Mouse (Mus musculus) thymus, adult 2 months (tissue): ENCODE results near the gene Osbpl9. TPM values are rescaled to one million over a fixed set of nuclear protein-coding genes. Genes with fewer than 3 reads are reported as not detected.

ENCODE experiments used
- DNase-seq: peaks from one replicate; pipeline ENCODE4 v3.0.0; 2021
- H3K27ac ChIP-seq: fragments of 200-500 bp; 2 replicates; pipeline ENCODE4 v1.5.1; 2012; ENCODE audit warnings: low read length, control low read depth; ENCODE audit not compliant: control insufficient read depth, insufficient read depth
- H3K27me3 ChIP-seq: fragments of 200-500 bp; 2 replicates; pipeline ENCODE4 v1.6.1; 2012; ENCODE audit warnings: mild to moderate bottlenecking, low read length, moderate library complexity, mixed read lengths; ENCODE audit not compliant: control insufficient read depth, insufficient read depth
- H3K36me3 ChIP-seq: fragments of 200-500 bp; 2 replicates; pipeline ENCODE4 v1.6.1; 2012; ENCODE audit warnings: mild to moderate bottlenecking, low read length, moderate library complexity; ENCODE audit not compliant: control insufficient read depth, insufficient read depth
- H3K4me1 ChIP-seq: fragments of 200-500 bp; replicated peaks from 2 replicates; pipeline ENCODE4 v1.6.1; 2012; ENCODE audit warnings: low read length; ENCODE audit not compliant: control insufficient read depth, insufficient read depth
- H3K4me3 ChIP-seq: fragments of 200-500 bp; 2 replicates; pipeline ENCODE4 v1.5.1; 2012; ENCODE audit warnings: mild to moderate bottlenecking, low read length, control low read depth, moderate library complexity; ENCODE audit not compliant: control insufficient read depth, insufficient read depth
- CTCF ChIP-seq: fragments of 200-500 bp; IDR thresholded peaks from 2 replicates; pipeline ENCODE4 v1.5.1; 2012; ENCODE audit warnings: mild to moderate bottlenecking, control low read depth, low read length, moderate library complexity, borderline replicate concordance; ENCODE audit not compliant: control insufficient read depth, poor library complexity, insufficient read depth; ENCODE audit errors: extremely low read depth
- POLR2A ChIP-seq: fragments of 200-500 bp; IDR thresholded peaks from 2 replicates; pipeline ENCODE4 v1.6.1; 2012; ENCODE audit warnings: mild to moderate bottlenecking, low read length, control low read depth, moderate library complexity; ENCODE audit not compliant: control insufficient read depth, poor library complexity, insufficient read depth; ENCODE audit errors: extremely low read depth
- WGBS: fragments of 180-500 bp; shearing (Covaris S2); methylation state at CpG from one replicate; pipeline ENCODE4 v1.1.7; 2018; 5-methylcytosine and 5-hydroxymethylcytosine counted together
- polyA plus RNA-seq: library from polyadenylated mRNA; depleted of rRNA; stranded (reverse); fragments of >200 nt; gene quantifications from 2 replicates; pipeline ENCODE4 v1.2.3, GENCODE M21; 2012; rRNA removed

The Osbpl9 gene
- 87.0 and 93.2 TPM in 2 replicates for polyA plus RNA-seq

DNA sequence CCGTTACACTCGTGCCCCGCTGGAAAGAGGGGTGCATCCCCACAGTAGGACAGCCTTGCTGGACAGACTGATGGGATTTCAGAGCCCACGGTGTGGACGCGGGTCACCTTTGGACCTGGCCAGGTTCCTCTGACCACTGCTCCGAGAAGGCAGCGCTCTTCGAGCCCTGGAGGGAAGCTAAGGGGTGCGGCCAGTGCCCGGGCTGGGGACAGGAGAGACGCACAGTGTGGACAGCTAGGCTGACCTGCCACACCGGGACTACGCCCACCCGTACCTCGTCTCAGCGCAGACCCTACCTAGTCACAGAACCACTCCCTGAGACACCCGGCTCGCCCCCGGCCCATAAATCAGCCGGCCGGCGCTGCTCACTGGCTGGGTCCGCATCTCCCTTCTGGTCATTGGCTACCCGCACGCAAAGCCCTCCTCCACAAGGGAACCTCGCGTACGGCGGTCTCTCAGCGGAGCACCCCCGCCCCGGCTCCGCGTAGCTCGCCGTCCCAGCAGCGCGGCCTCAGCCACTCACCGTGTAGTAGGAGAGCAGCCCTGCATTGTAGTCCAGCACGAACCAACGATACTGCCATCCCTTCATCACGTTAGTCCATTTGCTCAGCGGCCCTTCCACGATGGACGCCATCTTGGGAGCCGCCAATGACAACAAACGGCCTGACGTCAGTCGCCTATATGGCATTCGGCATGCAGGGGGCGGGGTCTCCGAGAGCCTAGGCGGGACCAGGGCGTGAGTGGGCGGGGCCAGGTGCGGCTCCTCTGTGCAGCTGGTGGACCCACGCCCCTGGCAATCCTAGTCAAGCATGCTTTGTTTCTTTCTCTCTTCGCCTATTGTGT lies at the start of gene Osbpl9:
Gene Osbpl9 (minus strand): TSS at position 691 of the 843 bp plus-strand sequence.
- under 1% methylated on average over 59 of the region's 59 CpGs for WGBS
- H3K4me1 ChIP-seq, result peaks cover 5% of the 10 kb centered on the region
- H3K27ac ChIP-seq, result no peak within 1 kb of the TSS
- no peaks in the 10 kb centered on the region for H3K27me3 ChIP-seq
- DNase-seq, result peak; percentile 100
- no peaks in the 10 kb centered on the region for H3K36me3 ChIP-seq
- H3K4me3 ChIP-seq, result peak within 1 kb of the TSS; percentile 94
- TF ChIP-seq POLR2A, result peak; percentile 55; the same call in 1 of the 2 replicates
- TF ChIP-seq CTCF, result no peak; the same call in 1 of the 2 replicates

DNA sequence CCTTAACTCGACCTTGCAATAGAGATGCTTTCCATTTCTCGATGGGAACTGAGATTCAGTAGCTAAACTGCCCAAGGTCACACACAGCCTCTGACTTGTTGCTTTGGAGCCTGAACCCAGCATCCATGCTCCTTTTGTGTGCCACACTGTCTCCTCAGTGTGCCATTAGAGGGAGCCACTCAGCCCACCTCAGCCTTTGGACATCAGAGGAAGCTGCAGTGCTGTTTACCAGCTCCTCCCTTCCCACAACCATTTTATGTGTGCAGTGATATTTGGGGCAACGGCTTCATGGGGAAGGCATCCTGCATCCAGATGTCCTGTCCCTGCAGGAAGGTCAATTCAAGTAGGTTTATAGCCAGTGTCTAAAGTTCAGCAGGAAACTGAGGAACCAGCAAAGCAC lies 49.5 kb upstream of the Osbpl9 start:
- no peak overlapping the region for H3K27ac ChIP-seq
- H3K4me1 ChIP-seq, result peaks cover 11% of the 10 kb centered on the region
- TF ChIP-seq CTCF (peak; percentile 52; the same call in 1 of the 2 replicates), POLR2A (no peak)
- H3K4me3 ChIP-seq, result no peak overlapping the region
- 44% methylated on average over 3 of the region's 3 CpGs for WGBS
- no peaks in the 10 kb centered on the region for H3K36me3 ChIP-seq
- no peaks in the 10 kb centered on the region for H3K27me3 ChIP-seq
- peak; percentile 51 for DNase-seq

DNA sequence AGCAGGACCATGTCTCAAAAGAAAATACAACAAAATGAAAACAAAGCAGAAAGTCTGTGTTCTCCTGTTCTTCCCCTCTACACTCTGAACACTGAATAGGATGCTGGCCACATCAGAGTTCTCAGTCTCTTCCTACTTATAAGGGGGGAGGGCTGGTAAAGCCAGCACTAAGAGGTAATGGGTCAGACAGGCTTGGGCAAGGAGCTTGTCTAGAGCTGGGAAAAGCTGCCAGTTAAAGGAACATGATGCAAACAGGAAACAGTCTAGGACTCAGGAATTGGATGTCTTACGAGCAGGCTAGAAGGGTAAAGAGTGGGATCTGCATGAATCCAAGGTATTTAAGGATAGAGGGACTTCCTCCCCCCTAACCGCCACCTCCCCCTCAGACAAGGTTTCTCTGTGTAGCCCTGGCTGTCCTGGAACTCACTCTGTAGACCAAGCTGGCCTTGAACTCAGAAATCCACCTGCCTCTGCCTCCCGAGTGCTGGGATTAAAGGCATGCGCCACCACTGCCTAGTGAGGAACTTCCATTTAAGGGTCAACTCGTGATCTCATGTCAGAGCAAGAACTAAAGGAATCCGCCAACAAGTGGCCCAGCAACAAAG lies 43.0 kb upstream of the Osbpl9 start:
- H3K36me3 ChIP-seq, result no peaks in the 10 kb centered on the region
- H3K27me3 ChIP-seq, result no peaks in the 10 kb centered on the region
- no peak for TF ChIP-seq CTCF
- no peak for TF ChIP-seq POLR2A
- H3K4me1 ChIP-seq, result no peaks in the 10 kb centered on the region
- no peak for DNase-seq
- 88% methylated on average over 6 of the region's 6 CpGs for WGBS
- no peak overlapping the region for H3K4me3 ChIP-seq
- H3K27ac ChIP-seq, result no peak overlapping the region

DNA sequence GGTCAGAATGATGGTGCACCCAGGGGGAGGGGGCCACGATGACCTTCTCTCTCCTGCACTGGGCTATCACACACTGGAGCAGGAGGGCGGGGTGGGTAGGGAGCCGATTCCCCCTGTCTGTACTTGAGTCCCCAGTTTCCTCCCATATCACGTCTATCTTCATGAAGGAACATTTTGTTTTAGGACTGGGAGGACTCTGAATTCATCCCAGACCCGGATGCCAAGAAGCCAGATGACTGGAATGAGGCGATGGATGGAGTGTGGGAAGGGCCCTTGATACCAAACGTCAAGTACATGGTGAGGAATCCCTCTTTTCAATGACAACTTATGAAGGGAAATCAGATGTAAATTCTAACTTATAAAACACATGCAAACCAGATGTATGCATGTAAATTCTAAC lies 42.4 kb upstream of the Osbpl9 start:
- H3K36me3 ChIP-seq, result no peaks in the 10 kb centered on the region
- H3K4me1 ChIP-seq, result no peaks in the 10 kb centered on the region
- H3K4me3 ChIP-seq, result no peak overlapping the region
- no peak for TF ChIP-seq CTCF
- TF ChIP-seq POLR2A, result no peak
- no peak overlapping the region for H3K27ac ChIP-seq
- H3K27me3 ChIP-seq, result no peaks in the 10 kb centered on the region
- no peak for DNase-seq
- 94% methylated on average over 7 of the region's 7 CpGs for WGBS

DNA sequence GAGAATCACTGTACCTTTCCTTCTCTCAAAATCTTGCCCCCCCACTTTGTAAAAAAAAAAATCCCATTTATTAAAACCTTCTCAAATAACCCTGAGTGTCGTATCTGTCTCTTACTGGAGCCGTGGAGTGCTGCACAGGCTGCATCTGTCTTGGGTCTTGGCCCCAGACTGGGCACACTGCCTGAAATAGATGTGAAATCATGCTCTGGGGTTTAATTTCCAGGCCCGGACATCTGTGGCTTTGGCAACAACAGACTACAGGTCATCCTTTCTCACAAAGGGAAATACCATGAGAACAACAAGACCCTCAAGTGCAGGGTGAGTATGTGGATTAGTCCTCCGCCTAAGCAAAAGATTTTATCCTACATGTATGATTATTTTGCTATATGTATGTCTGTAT lies 39.9 kb upstream of the Osbpl9 start:
- DNase-seq, result no peak

DNA sequence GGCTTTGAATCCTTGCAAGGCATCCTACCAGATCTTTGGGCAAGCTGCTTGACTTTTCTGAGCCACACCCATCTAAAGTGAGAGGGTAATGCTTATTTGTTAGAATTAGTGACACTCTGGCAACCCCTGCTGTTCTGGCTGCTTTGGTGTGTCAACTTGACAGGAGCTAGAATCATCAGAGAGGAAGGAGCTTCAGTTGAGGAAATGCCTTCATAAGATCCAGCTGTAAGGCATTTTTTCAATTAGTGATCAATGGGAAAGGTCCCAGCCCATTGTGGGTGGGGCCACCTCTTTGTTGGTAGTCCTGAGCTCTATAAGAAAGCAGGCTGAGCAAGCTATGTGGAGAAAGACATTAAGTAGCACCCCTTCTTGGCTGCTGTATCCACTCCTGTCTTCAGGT lies 39.1 kb upstream of the Osbpl9 start:
- Histone ChIP-seq H3K36me3 (no peaks in the 10 kb centered on the region), H3K27me3 (no peaks in the 10 kb centered on the region), H3K4me1 (no peaks in the 10 kb centered on the region), H3K27ac (no peak overlapping the region), H3K4me3 (no peak overlapping the region)
- TF ChIP-seq POLR2A (no peak), CTCF (no peak)
- DNase-seq, result no peak

More for the DNA sequence above, 39.9 kb upstream of the Osbpl9 start:
- H3K36me3 ChIP-seq, result no peaks in the 10 kb centered on the region
- H3K4me3 ChIP-seq, result no peak overlapping the region
- H3K4me1 ChIP-seq, result no peaks in the 10 kb centered on the region
- WGBS, result 89% methylated on average over 4 of the region's 4 CpGs
- no peak overlapping the region for H3K27ac ChIP-seq
- TF ChIP-seq POLR2A (no peak), CTCF (no peak)
- H3K27me3 ChIP-seq, result no peaks in the 10 kb centered on the region
